Mouse (Mus musculus) kidney, adult 2 months (tissue): ENCODE data around the gene Foxp3.

ENCODE experiments used
- CTCF ChIP-seq: fragments of 200-500 bp; conservative IDR thresholded peaks from 2 replicates; pipeline ENCODE4 v1.5.1; 2011; ENCODE audit warnings: low read depth, mild to moderate bottlenecking, control low read depth, low read length, moderate library complexity, mixed read lengths; ENCODE audit not compliant: insufficient read depth, insufficient read length
- POLR2A ChIP-seq: fragments of 200-500 bp; IDR thresholded peaks from one replicate; pipeline ENCODE4 v1.6.1; 2011; ENCODE audit warnings: low read depth, low read length, control low read depth

DNA sequence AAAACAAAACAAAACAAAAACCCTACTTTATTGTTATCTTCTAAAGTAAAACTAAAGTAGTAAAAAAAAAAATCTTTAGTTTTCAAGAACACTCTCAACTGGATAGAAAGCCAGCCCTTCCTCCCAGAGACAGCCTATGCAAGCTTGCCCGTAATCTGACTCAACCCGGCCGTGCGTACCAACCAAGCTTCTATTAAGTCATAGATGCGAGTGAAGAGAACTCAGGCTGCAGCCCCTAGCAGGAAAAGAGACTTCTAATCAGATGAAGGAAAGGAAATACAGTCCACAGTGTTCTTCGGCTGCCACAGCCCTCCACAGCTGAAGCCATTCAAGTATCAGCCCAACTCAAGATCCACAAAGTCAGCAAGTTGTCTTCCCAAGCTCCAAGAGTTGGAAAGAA is 7.1 kb upstream of the Foxp3 start:
- TF ChIP-seq CTCF (no peak), POLR2A (no peak)
